Mouse (Mus musculus): Measurements from ENCODE around the gene Asf1b.

DNA sequence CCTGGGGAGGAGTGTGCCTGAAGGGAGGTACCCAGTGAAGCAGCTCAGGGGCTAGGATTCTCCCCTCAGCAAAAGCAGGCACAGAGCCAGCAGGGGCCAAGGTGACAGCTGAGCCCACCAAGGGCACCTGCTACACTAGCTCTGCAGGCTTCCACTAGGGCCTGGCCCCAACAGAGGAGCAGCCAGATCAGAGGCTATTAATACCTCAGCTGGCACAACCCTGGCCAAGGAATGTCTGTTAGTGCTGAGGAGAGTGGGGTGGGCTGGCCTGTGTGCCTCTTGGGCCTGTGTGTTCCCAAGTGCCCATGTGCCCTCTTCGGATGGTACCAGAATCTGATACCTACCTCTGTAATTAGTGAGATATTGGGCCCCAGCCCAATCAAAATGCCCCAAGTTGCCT is 24.9 kb downstream of the Asf1b start:
- no peak for TF ChIP-seq CTCF (conservative IDR thresholded peaks at IDR 0.05; ENCODE audit: insufficient read depth, insufficient read length, low read depth, low read length)
- no peak for TF ChIP-seq POLR2A (IDR thresholded peaks at IDR 0.05; ENCODE audit: low read depth, low read length)

All from kidney, adult 2 months (tissue).